Mouse (Mus musculus): ENCODE measurements around the gene Gtf2e1. TPM values are rescaled to one million over a fixed set of nuclear protein-coding genes. Genes with fewer than 3 reads are reported as not detected.

Gtf2e1 gene
- 10 to 100 TPM; 15.6 to 16.6 TPM for total RNA-seq (2021)
- long read RNA-seq, experiment 1, transcript Gtf2e1-201 (5 exons, 3,084 nt) = major isoform, 6 of 9 reads
- long read RNA-seq, experiment 1, partial matches to known transcripts = 0 of 9 reads
- long read RNA-seq, experiment 1, other reads (novel, unspliced or antisense) = 3 of 9 reads
- long read RNA-seq, experiment 2, transcript Gtf2e1-201 (5 exons, 3,084 nt) = major isoform, 23 of 33 reads
- long read RNA-seq, experiment 2, partial matches to known transcripts = 7 of 33 reads
- long read RNA-seq, experiment 2, other reads (novel, unspliced or antisense) = 3 of 33 reads

DNA sequence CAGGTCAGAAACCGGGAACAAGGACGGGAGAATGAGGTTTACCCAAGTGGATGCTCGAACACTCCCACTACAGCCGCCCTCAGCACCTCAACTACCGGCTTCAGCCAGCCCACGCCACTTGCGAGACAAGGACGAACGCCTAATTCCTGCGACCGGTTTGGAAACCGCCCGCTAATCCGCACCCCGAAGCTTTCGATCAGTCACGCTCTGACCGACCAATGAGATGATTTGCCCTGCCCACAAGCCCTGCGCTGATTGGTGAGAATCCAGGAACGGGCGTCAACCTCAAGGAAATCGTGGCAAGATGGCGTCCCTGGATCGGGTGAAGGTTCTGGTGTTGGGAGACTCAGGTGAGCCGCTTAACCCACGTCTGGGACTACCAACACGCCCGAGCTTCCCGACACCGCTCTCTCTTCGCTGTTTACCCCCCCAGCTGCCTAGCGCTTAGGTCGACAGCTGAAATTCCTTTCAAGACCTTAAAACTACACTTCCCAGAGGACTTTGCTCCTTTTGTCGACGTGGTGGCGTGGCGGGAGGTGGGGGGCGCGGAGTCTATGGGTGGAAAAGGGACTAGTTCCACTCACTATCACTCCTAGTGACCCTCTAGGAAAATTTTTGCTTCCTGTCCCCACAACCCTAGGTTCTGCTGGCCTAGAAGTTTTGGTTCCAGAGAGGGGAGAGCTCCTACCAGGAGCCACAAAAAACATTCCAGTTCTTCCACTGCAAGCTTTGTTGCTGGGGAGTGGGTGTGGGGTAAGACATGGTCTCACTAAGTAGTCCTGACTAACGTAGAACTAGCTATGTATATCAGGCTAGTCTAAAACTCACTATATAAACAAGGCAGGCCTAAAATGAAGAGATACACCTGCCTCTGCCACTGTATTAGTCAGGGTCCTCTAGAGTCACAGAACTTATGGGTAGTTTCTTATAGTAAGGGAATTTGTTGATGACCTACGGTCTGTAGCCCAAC, at the start of gene Gtf2e1, which contains the start of gene Rabl3:
Gene Gtf2e1, minus strand, starts transcription at position 179 of the 970 bp plus-strand sequence.
Gene Rabl3, plus strand, starts transcription at position 275 of the 970 bp plus-strand sequence.
- peak; percentile 83 to 95 for DNase-seq (ENCODE audit: low spot score in 2 of 2)

DNA sequence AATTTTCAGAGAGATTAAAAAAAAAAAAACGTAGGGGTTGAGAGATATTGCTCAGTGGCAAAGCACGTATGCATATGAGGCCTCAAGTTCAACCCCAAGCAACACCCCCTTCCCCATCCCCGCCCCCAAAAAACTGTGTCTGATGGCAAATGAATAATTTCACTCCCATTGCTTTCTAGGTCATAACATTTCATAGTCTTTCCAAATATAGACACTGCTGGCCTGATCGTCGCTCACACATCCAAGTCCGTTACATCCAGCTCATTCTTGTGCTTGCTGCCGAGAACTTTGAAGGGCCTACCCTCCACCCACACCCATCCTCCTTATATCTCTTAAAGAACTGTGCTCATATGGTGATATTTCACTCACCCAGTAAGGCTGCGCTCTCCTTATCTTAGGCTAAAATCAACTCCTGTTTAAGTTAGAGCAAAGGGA, 45.6 kb upstream of the Gtf2e1 start:
- no peak for DNase-seq (ENCODE audit: low spot score in 2 of 2)

DNA sequence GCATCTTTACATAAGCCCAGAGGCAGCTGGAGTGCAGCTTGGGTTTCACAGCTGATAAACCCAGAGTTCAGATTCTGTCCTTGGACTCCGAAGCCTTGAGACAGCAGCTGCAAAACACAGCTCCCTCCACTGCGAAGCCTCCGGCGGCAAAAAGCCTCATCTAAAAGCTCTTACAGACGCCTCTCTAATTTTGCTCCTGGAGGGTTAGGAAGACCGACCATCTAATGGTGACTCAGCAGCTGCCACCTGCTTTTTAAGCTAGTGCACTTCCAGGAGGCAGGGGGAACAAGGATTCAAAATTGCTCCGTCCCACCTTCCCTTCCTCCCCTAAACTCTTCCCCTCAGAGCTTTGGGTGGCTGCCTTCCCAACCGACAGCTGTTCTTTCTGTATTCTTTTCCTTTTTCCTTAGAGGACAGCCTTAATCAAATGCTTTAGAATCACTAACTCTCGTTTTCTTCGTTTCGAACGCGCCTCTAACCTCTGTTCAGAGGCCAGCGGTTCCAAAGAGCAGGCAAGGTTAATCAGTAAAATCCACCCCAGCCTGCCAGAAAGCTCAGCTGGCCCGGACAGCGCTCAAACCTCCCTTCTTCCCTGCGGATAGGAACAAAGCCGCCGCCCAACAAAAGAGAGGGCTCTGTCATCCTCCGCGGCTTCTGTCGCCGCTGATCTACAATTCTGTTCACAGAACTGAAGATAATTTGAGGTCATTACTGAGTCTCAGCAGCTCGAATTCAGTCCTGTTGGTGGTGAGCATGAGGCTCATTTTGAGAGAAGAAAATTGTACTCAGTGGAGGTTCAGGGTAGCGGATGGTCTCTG, 44.8 kb upstream of the Gtf2e1 start:
- DNase-seq (ENCODE audit: low spot score in 2 of 2) = peak in 1 of 2 experiments; percentile 11

DNA sequence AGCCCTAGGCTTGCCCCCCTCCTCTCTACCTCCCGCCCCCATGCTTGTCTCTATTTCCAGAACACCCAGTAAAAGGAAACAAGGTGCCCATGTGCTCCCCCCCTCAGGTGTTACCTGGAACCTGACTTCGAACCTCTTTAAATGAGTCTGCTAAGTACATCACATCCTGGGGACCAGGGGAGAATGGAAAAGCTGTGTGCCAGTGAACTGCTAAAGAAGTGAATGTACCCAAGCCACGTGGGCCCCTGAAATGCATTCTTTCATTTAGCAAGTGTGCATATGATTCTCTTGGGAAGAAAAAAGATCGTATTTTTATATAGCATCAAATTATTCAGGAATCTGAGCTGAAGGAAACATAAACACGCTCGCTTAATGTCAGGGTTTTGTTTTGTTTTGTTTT, 44.2 kb upstream of the Gtf2e1 start:
- no peak for DNase-seq (ENCODE audit: low spot score in 2 of 2)

- no peak for DNase-seq (ENCODE audit: low spot score in 2 of 2)
Observed at GRCm38 (mm10) chr16:37583306-37583705, 43.7 kb upstream of the Gtf2e1 start.

DNA sequence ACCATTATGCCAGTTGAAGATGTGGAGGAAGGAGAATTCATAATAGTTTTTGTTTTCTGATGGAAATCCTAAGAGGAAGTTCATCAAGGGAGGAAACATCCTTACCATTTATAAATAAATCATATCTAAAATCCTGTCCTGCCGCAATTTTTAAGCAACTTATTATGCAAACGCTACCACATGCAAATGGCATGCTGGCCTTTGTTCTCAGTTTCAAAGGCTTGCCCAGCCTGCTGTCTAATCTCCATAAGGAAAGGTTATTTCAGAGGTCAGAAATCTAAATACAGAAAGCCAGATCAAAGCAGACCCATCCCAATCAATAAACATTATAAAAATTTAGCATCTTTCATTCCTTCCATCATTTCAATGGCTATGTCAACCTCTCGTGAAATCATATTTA, 42.3 kb upstream of the Gtf2e1 start:
- no peak for DNase-seq (ENCODE audit: low spot score in 2 of 2)

GRCm38 (mm10) chr16:37580651-37581050, 41.1 kb upstream of the Gtf2e1 start:
- DNase-seq (ENCODE audit: low spot score in 2 of 2) = no peak

- no peak for DNase-seq (ENCODE audit: low spot score in 2 of 2)
Observed at GRCm38 (mm10) chr16:37579994-37580393, 40.4 kb upstream of the Gtf2e1 start, which contains the start of gene Hgd. Hgd (plus strand) TSS chr16:37580153.

DNA sequence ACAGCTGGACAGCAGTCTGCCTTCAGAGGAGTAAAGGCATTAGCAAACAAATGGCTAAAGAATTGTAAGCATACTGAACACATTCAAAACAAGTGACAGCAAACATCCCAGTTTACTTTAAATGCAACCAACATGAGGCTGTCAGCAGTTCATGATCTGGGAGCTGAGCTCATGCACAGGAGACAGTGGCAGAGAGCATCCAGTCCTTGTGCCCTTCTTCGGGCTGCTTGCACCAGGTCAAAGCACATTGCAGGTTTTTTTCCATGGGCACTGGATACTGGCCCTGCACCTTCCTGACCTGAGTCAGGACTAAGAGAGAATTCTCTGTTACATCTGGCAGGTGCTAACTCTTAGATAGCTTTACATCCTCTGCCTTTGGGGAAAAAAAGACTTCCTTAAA, 40.0 kb upstream of the Gtf2e1 start:
- no peak for DNase-seq (ENCODE audit: low spot score in 2 of 2)

- no peak for DNase-seq (ENCODE audit: low spot score in 2 of 2)
Observed at GRCm38 (mm10) chr16:37575325-37575724, 35.7 kb upstream of the Gtf2e1 start.

GRCm38 (mm10) chr16:37573061-37573460, 33.5 kb upstream of the Gtf2e1 start:
- no peak for DNase-seq (ENCODE audit: low spot score in 2 of 2)

DNA sequence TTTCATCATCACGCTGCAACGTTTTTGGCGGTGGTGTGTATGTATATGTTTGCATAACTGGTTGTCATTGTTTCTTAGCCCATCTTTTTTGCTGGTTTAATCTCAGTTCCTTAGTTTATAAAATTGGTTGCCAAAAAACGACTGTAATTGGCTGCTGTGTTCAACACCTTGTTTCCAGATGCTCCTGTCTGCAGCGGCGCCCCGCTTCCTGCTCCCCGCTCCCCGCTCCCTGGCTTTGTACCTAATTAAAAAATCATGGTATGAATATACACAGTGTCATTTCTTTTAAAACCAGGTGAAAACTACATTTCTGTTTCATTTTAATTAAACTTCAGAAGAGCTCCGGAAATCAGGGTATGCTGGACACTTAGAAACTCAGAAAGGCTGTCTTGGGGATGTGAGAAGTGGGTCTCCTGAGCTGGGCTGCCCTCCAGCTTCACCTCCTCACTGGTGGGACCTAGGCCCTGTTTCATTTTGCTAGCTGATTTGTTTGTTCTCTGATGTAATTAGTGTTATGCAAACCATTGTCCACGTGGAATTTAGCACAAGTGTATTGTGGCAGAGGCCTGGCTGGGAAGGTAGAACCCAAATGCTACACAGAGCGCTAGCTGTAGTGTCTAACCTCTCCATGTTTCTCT, 32.6 kb upstream of the Gtf2e1 start:
- DNase-seq (ENCODE audit: low spot score in 2 of 2) = no peak

- no peak for DNase-seq (ENCODE audit: low spot score in 2 of 2)
Observed at GRCm38 (mm10) chr16:37571554-37571953, 32.0 kb upstream of the Gtf2e1 start.

DNA sequence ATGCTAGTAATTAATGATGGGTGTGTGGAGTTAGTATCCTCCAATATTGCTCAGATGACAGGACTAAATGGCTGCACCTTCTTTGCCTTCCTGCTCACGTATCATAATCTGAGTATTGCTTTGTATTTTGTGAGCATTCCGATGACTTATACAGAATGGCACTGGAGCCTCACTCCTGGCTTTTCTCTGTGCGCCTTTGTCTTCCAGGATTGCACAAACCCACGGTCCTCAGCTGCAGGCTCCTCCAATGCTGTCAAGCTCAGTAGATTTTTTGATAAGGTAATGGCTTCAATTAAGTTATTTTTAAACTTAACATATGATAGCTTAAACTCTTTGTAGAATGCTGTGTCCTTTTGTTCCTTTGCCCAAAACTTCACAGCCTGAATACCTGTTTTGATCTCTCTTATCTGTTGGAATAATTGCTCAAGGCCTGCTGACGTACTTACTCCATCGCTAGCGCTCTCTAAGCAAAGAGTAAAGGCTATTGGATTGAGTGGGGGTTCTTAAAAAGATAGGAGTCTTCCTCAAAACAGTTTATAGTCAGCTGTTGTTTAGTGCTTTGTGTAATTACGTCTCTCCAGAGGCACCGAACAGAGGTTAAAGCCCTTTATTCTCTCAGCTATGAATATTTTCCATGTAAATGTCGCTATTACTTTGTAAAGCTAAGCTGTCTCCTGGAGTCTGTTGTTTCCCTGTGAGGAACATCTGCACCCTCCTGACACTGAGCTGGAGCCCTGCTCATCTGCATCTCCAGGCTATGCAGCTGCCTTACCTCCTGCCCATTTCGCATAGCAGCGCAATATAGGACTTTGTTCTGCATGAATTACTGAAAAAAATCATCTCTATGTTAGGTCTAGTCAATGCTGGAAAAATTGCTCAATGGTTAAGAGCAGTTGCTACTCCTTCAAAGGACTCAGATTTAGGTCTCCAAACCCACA, 27.8 kb upstream of the Gtf2e1 start:
- no peak for DNase-seq (ENCODE audit: low spot score in 2 of 2)

GRCm38 (mm10) chr16:37566107-37566506, 26.5 kb upstream of the Gtf2e1 start:
- DNase-seq (ENCODE audit: low spot score in 2 of 2) = no peak

DNA sequence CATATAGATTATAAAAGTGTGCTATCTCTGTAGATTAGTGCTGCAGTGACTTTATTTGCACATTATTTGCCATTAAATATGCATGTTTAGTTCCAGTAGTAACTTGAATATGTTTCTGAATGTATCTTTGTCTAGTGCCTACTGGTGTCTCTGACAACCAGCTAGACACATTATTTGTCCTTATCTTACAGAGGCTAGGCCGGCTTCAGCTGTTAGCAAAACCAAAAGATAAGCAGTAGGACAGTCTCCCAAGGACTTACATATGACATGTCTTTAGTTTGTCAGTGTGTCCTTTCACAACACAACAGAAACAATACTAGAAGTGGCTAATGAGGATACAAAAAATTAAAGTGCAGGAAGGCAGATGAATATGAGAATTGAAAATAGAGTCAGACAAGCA, 25.5 kb upstream of the Gtf2e1 start:
- no peak for DNase-seq (ENCODE audit: low spot score in 2 of 2)

- DNase-seq (ENCODE audit: low spot score in 2 of 2) = no peak
Observed at GRCm38 (mm10) chr16:37562961-37563360, 23.4 kb upstream of the Gtf2e1 start.

- no peak for DNase-seq (ENCODE audit: low spot score in 2 of 2)
Observed at GRCm38 (mm10) chr16:37562414-37562813, 22.8 kb upstream of the Gtf2e1 start.

- DNase-seq (ENCODE audit: low spot score in 2 of 2) = no peak
Observed at GRCm38 (mm10) chr16:37552824-37553223, 13.2 kb upstream of the Gtf2e1 start.

Measured in adrenal gland, postnatal 4 days (tissue).